Mouse (Mus musculus): ENCODE measurements around the gene Ogfrl1.

- TF ChIP-seq CTCF (IDR thresholded peaks at IDR 0.05; ENCODE audit: low read depth) = no peak
- no peak for TF ChIP-seq EP300 (optimal IDR thresholded peaks at IDR 0.05)
Observed at GRCm38 (mm10) chr1:23335726-23336363, 61.7 kb downstream of the Ogfrl1 start.

Measured in stomach, postnatal 0 days (tissue).